Mouse (Mus musculus): ENCODE results near the gene Stoml1. TPM values are rescaled to one million over a fixed set of nuclear protein-coding genes. Genes with fewer than 3 reads are reported as not detected.

Gene Stoml1
- total RNA-seq, 2 experiments from 2014 or later: 14.6 to 22.4 TPM

DNA sequence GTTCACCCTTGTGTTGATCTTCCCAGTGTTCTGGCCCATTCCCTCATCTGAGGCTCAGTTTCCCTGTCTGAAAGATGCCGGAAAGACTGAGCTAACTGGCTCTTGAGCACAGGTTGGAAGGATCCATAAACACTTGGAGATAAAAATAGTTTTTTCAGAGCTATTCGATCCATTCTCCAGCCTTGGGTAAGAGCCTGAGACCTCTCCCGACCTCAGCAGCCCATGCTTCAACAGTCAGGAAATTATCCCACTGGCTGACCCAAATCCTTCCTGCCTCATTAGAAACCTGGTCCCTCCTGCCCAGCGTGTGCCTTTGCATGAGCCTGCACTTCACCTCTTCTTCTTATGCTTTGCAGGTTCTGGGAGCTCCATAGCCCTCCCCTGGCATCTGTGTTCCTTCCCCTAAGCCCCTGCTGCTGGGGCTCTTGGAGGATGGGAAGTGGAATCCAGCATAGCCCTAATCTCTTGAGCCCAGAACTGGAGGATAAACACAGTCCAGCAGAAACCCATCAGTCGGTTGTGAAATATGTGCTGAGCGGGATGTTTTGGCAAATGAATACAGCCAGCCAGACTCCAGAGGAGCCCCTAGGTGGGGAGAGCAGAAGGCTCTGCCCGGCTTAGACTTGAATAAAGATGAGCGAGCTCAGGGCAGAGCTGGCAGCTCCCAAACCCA lies 50.8 kb downstream of the Stoml1 start:
- DNase-seq: no peak

DNA sequence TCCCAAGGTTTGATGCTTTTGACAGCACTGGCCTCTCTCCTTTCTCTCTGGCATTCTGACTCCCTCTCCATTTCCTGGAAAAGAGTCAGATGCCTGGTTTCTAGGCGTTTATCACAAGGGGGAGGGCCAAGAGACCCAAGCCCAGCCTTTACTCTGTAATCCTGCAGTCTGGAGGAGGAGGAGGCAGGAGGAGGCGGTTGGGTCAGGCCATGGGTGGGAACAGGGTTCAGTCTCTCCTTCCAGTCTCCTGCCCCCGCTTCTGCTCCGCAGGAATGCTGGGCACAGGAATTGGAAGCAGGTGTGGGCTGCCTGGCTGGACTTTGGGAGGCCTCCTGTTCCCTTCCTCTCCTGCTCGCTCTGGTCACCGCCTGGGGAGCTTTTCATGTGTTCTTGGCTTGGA lies 52.7 kb downstream of the Stoml1 start:
- no peak for DNase-seq

DNA sequence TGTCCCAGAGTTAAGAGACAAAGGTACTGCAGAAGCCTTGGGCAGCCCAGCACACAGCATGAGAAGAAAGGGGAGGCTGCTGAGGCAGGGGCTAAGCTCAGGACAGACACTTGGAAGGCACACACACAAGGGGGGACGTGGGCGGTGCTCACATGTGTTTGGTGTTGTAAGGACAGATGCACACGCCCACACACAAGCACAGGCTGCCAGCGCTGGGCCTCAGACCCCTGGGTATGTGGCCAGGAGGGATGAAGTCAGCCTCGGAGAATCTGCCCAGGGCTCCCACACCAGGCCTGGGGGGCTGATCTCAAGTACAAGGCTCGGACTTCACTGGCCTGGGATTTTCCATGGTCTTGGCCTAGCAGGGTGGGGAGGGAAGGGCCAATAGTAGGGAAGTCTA lies 55.4 kb downstream of the Stoml1 start:
- DNase-seq: no peak

DNA sequence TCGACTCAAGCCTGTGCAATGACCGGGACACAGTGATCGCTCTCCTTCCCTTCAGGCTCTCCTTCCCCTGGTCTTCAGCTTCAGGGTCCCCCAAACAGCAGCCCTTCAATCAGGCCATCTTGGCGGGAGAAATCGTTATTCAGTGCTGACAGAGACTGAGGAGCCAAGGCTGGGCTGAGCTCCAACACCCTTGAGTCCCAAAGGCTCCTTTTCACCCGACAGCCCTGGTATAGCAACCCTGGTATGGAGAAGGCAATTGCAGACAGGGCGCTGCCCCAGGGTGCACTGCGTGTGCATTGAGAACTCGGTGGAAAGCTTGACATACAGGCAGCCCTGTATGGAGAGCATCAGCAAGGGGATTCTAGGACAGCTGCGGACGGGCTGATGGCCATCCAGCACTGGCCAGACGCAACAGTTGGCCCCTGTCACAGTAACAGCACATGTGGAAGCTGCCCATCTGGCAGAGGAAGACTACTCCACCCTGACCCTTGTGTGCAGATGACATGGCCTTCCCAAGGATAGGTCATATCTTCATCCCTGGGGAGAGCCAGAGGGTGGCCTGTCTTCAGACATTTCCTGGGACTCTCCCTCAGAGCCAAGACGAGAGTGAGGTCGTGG lies 57.2 kb downstream of the Stoml1 start:
- peak; percentile 42 for DNase-seq

DNA sequence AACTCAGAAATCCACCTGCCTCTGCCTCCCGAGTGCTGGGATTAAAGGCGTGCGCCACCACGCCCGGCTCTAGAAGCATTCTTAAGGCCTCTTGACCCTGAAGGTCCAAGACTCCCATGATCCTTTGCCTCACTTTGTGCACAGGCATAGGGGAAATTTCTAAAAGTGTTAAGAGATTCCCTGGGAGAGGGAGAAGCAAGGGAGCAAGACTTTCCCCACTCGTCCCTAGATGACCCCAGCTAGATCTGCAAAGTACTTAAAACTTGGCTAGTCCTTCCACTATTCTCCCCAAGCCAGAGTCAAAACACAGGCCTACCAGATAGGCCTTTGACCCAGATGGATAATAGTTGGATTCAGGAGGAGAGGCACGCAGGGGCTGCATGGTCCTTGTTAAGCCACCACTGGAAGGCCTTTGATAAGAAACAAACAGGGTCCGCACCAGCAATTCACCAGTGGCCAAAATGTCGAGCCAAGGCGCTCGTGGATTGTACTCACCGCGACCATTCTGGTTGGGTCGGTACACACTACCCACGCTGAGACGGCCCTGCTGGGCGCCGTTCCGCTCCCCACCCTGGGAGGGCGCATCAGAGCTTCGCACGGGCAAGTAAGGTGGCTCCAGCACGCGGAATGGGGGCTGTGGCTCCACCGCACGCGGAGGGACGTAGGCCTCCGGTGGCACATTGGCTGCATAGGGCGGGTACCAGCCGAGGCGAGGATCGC lies 58.4 kb downstream of the Stoml1 start:
- DNase-seq: peak; percentile 59

Small RNA genes within 50 kb of the gene (microRNA-seq; reads per million reads assigned to microRNA genes)
- gene Mir6385: not detected

Other genes with a start within 250 kb of the Stoml1 start
- gene Cyp11a1, start 246.8 kb upstream of the Stoml1 start, total RNA-seq (2021): 1,000 to 10,000 TPM; 1,564 to 1,873 TPM
- gene Stra6, start 189.4 kb upstream of the Stoml1 start, total RNA-seq (2021): 1 to 10 TPM; 1.1 to 1.3 TPM
- gene Ccdc33, start 134.3 kb upstream of the Stoml1 start, total RNA-seq (2021): under 1 TPM in 1 of 2 experiments, not detected in 1; 0.12 TPM
- gene Islr, start 48.9 kb upstream of the Stoml1 start, total RNA-seq (2021): 10 to 100 TPM; 46.5 to 47.1 TPM
- 10 to 100 TPM in 1 of 2 experiments, 1 to 10 TPM in 1; 5.0 to 11.0 TPM for gene Islr2, start 48.8 kb upstream of the Stoml1 start, total RNA-seq (2021)
- 10 to 100 TPM; 21.8 to 25.6 TPM for gene Pml, start 3.4 kb upstream of the Stoml1 start, total RNA-seq (2021)
- 10 to 100 TPM; 49.1 to 49.2 TPM for gene Loxl1, start 60.0 kb downstream of the Stoml1 start, total RNA-seq (2021)
- not detected for gene Tbc1d21, start 117.3 kb downstream of the Stoml1 start, total RNA-seq (2021)
- gene Insyn1, start 235.4 kb downstream of the Stoml1 start, total RNA-seq (2021): 10 to 100 TPM in 1 of 2 experiments, 1 to 10 TPM in 1; 9.6 to 10.7 TPM